In the genomic region with DNA sequence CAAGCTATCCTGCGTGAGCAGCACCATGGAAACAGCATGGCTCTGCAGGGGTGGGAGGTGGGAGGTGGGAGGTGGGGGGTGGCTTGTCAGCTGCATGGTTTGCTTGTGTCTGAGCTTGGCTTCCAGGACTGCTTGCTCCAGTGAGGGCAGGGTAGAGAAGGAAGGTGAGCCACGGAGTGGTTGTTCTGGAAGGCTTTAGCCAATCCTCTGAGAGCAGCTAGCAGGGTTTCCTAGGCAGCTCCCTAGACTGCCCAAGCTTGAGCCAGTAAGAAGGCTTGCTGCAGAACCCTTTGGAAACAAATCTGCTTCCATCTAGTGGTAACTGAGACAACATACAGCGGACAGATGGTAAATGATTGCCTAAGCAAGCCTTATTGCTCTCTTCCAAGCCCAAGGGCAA, we compare ENCODE assay signal across 9 mouse cellular contexts.
DNase-seq lines count a peak whose midpoint lies in the region; ATAC-seq lines count a peak whose summit lies in the region.
"Had no signal": no experiment of that assay in that cellular context is flagged by ENCODE, and none has a peak within 500 bp of the region (broad histone marks: within the 10 kb centered on the region; RNA-seq: fewer than 3 reads in every experiment).

No protein-coding gene starts in this region.

- no peaks in the 10 kb centered on the region for H3K9me3 ChIP-seq in embryonic facial prominence, embryonic 12.5 days
- no peaks in the 10 kb centered on the region for H3K9me3 ChIP-seq in heart, embryonic 15.5 days (replicated peaks)
- H3K9me3 ChIP-seq in limb, embryonic 15.5 days = no peaks in the 10 kb centered on the region
- no peaks in the 10 kb centered on the region for H3K9me3 ChIP-seq in neural tube, embryonic 11.5 days (ENCODE audit: control insufficient read depth, low read length)
- H3K9me3 ChIP-seq: liver, embryonic 15.5 days had no signal

- peak; percentile 94 for ATAC-seq in embryonic facial prominence, embryonic 12.5 days (ENCODE audit: insufficient number of reproducible peaks, insufficient read depth, low FRiP score, low TSS enrichment)
- peak; percentile 89 for ATAC-seq in heart, embryonic 15.5 days (replicated peaks; ENCODE audit: insufficient number of reproducible peaks, insufficient read depth, low FRiP score, low read depth)
- peak; percentile 88 for ATAC-seq in limb, embryonic 15.5 days (ENCODE audit: insufficient number of reproducible peaks, low FRiP score, low TSS enrichment, low read depth)
- peak; percentile 88 for ATAC-seq in neural tube, embryonic 11.5 days (ENCODE audit: insufficient read depth, low FRiP score, low TSS enrichment)

- peaks cover 7% of the 10 kb centered on the region; the same call in 1 of the 2 replicates for H3K4me1 ChIP-seq in embryonic facial prominence, embryonic 12.5 days
- no peaks in the 10 kb centered on the region; the same call in 1 of the 2 replicates for H3K4me1 ChIP-seq in heart, embryonic 15.5 days (replicated peaks)
- H3K4me1 ChIP-seq in limb, embryonic 15.5 days = 0 out of 2 replicates have a peak, but pooled peaks cover 4% of the 10 kb centered on the region
- H3K4me1 ChIP-seq in neural tube, embryonic 11.5 days (ENCODE audit: control insufficient read depth, insufficient read depth, low read length) = 0 out of 2 replicates have a peak, but pooled peaks cover 5% of the 10 kb centered on the region
- H3K4me1 ChIP-seq: liver, embryonic 15.5 days had no signal

- no peak overlapping the region for H3K4me3 ChIP-seq in embryonic facial prominence, embryonic 12.5 days
- no peak overlapping the region for H3K4me3 ChIP-seq in heart, embryonic 15.5 days
- H3K4me3 ChIP-seq in limb, embryonic 15.5 days = no peak overlapping the region
- no peak overlapping the region for H3K4me3 ChIP-seq in neural tube, embryonic 11.5 days (ENCODE audit: low read depth, low read length)
- H3K4me3 ChIP-seq: liver, embryonic 15.5 days had no signal

- WGBS in embryonic facial prominence, embryonic 12.5 days = 11% methylated on average over 3 of the region's 3 CpGs
- WGBS in heart, embryonic 15.5 days = 8% methylated on average over 3 of the region's 3 CpGs
- 15% methylated on average over 3 of the region's 3 CpGs for WGBS in limb, embryonic 15.5 days
- WGBS in neural tube, embryonic 11.5 days = 10% methylated on average over 3 of the region's 3 CpGs

- DNase-seq in adrenal gland, adult (ENCODE audit: inconsistent age in 2 of 2, low spot score in 1 of 2) = peak; percentile 25 to 65
- DNase-seq in adrenal gland, postnatal 25 days = no peak
- peak; percentile 63 for DNase-seq in kidney, postnatal 10 days
- DNase-seq in neural tube, embryonic 11.5 days (ENCODE audit: low spot score) = peak; percentile 48
- DNase-seq in c-Kit-positive CD71-positive TER-119-positive erythroid progenitor cells, embryonic 14.5 days (ENCODE audit: low spot score) = no peak

- no peak overlapping the region for H3K4me2 ChIP-seq in embryonic facial prominence, embryonic 12.5 days (replicated peaks)
- no peak overlapping the region for H3K4me2 ChIP-seq in heart, embryonic 15.5 days
- no peak overlapping the region for H3K4me2 ChIP-seq in limb, embryonic 15.5 days
- no peak overlapping the region for H3K4me2 ChIP-seq in neural tube, embryonic 11.5 days (ENCODE audit: low read depth)
- H3K4me2 ChIP-seq: liver, embryonic 15.5 days had no signal

- no peak overlapping the region for H3K27ac ChIP-seq in embryonic facial prominence, embryonic 12.5 days
- H3K27ac ChIP-seq in heart, embryonic 15.5 days = no peak overlapping the region
- no peak overlapping the region for H3K27ac ChIP-seq in limb, embryonic 15.5 days
- no peak overlapping the region for H3K27ac ChIP-seq in neural tube, embryonic 11.5 days (ENCODE audit: low read depth, low read length)
- H3K27ac ChIP-seq: liver, embryonic 15.5 days had no signal

- H3K27me3 ChIP-seq in embryonic facial prominence, embryonic 12.5 days = no peaks in the 10 kb centered on the region
- H3K27me3 ChIP-seq in heart, embryonic 15.5 days = no peaks in the 10 kb centered on the region
- H3K27me3 ChIP-seq in limb, embryonic 15.5 days = no peaks in the 10 kb centered on the region
- no peaks in the 10 kb centered on the region for H3K27me3 ChIP-seq in neural tube, embryonic 11.5 days (ENCODE audit: control insufficient read depth, insufficient read depth, low read length)
- H3K27me3 ChIP-seq: liver, embryonic 15.5 days had no signal

- H3K36me3 ChIP-seq in embryonic facial prominence, embryonic 12.5 days = no peaks in the 10 kb centered on the region
- H3K36me3 ChIP-seq in heart, embryonic 15.5 days = no peaks in the 10 kb centered on the region
- H3K36me3 ChIP-seq in limb, embryonic 15.5 days = no peaks in the 10 kb centered on the region
- H3K36me3 ChIP-seq in neural tube, embryonic 11.5 days (ENCODE audit: control insufficient read depth, insufficient read depth, low read length) = no peaks in the 10 kb centered on the region
- H3K36me3 ChIP-seq: liver, embryonic 15.5 days had no signal

- no peak overlapping the region for H3K9ac ChIP-seq in embryonic facial prominence, embryonic 12.5 days
- H3K9ac ChIP-seq in heart, embryonic 15.5 days = no peak overlapping the region
- no peak overlapping the region for H3K9ac ChIP-seq in limb, embryonic 15.5 days
- no peak overlapping the region for H3K9ac ChIP-seq in neural tube, embryonic 11.5 days (ENCODE audit: low read length)
- H3K9ac ChIP-seq: liver, embryonic 15.5 days had no signal

Comparison
In these comparisons a context has a peak if more than half of its experiments do, and no peak if none do; other contexts are left out.
1. DNase-seq: peak in adrenal gland, adult (2 of 2), kidney, postnatal 10 days (single experiment) and neural tube, embryonic 11.5 days (single experiment); none in adrenal gland, postnatal 25 days (single experiment) and c-Kit-positive CD71-positive TER-119-positive erythroid progenitor cells, embryonic 14.5 days (single experiment).
2. Peak in every context shown above with its lines, with median percentiles within 50 percentile points of each other: ATAC-seq.